Mouse (Mus musculus): ENCODE results near the gene Hist2h3b. TPM values are rescaled to one million over a fixed set of nuclear protein-coding genes. Genes with fewer than 3 reads are reported as not detected.
A peak's percentile ranks its signal among the peaks of the same experiment; 100 is the strongest.
"Not testable (repeated sequence)": the region's sequence is repeated elsewhere in the genome, so short reads cannot be mapped to it uniquely, and the experiment has no call there.

Gene Hist2h3b
- polyA plus RNA-seq, 1 experiment from 2014 or later: 96.2 TPM

GRCm38 (mm10) chr3:96230404-96230803 lies 38.0 kb upstream of the Hist2h3b start:
- Histone ChIP-seq H3K27me3 (no peaks in the 10 kb centered on the region), H3K27ac (no peak overlapping the region), H3K36me3 (no peaks in the 10 kb centered on the region), H3K9me3 (no peaks in the 10 kb centered on the region), H3K4me1 (peaks cover 19% of the 10 kb centered on the region), H3K9ac (no peak overlapping the region), H3K4me3 (no peak overlapping the region), H3K4me2 (no peak overlapping the region)
- no peak for ATAC-seq (ENCODE audit: insufficient number of reproducible peaks, insufficient read depth, low FRiP score, low TSS enrichment, low read depth)
- WGBS: 72% methylated on average over 2 of the region's 2 CpGs

- no peak overlapping the region for H3K27ac ChIP-seq
- WGBS: 77% methylated on average over 4 of the region's 4 CpGs
- H3K27me3 ChIP-seq: no peaks in the 10 kb centered on the region
- no peak overlapping the region for H3K9ac ChIP-seq
- no peak overlapping the region for H3K4me3 ChIP-seq
- no peak overlapping the region for H3K4me2 ChIP-seq
- no peaks in the 10 kb centered on the region for H3K9me3 ChIP-seq
- no peaks in the 10 kb centered on the region for H3K36me3 ChIP-seq
- ATAC-seq (ENCODE audit: insufficient number of reproducible peaks, insufficient read depth, low FRiP score, low TSS enrichment, low read depth): no peak
- H3K4me1 ChIP-seq: peaks cover 17% of the 10 kb centered on the region
Measured at GRCm38 (mm10) chr3:96230910-96231757, 37.3 kb upstream of the Hist2h3b start.

GRCm38 (mm10) chr3:96231758-96232120 lies 36.7 kb upstream of the Hist2h3b start:
- 52% methylated on average over 2 of the region's 2 CpGs for whole genome bisulfite sequencing
- H3K36me3 ChIP-seq: no peaks in the 10 kb centered on the region
- no peak overlapping the region for H3K4me2 ChIP-seq
- peaks cover 17% of the 10 kb centered on the region for H3K4me1 ChIP-seq
- H3K27me3 ChIP-seq: no peaks in the 10 kb centered on the region
- no peak overlapping the region for H3K27ac ChIP-seq
- no peak overlapping the region for H3K9ac ChIP-seq
- no peak overlapping the region for H3K4me3 ChIP-seq
- no peak for ATAC-seq (ENCODE audit: insufficient number of reproducible peaks, insufficient read depth, low FRiP score, low TSS enrichment, low read depth)
- H3K9me3 ChIP-seq: no peaks in the 10 kb centered on the region

- no peak for ATAC-seq (ENCODE audit: insufficient number of reproducible peaks, insufficient read depth, low FRiP score, low TSS enrichment, low read depth)
- Histone ChIP-seq H3K36me3 (no peaks in the 10 kb centered on the region), H3K27me3 (no peaks in the 10 kb centered on the region), H3K4me3 (no peak overlapping the region), H3K9me3 (no peaks in the 10 kb centered on the region), H3K4me1 (peaks cover 25% of the 10 kb centered on the region), H3K9ac (no peak overlapping the region), H3K4me2 (no peak overlapping the region), H3K27ac (no peak overlapping the region)
- WGBS: 95% methylated on average over 2 of the region's 2 CpGs
Measured at GRCm38 (mm10) chr3:96234914-96235313, 33.5 kb upstream of the Hist2h3b start.

- 50% methylated on average over 3 of the region's 3 CpGs for WGBS
- Histone ChIP-seq H3K4me2 (no peak overlapping the region), H3K36me3 (no peaks in the 10 kb centered on the region), H3K27ac (peak overlapping the region; percentile 7; the same call in 1 of the 2 replicates), H3K27me3 (no peaks in the 10 kb centered on the region), H3K4me1 (peaks cover 27% of the 10 kb centered on the region), H3K9me3 (no peaks in the 10 kb centered on the region), H3K4me3 (no peak overlapping the region), H3K9ac (no peak overlapping the region)
- ATAC-seq (ENCODE audit: insufficient number of reproducible peaks, insufficient read depth, low FRiP score, low TSS enrichment, low read depth): no peak
Measured at GRCm38 (mm10) chr3:96235836-96236235, 32.6 kb upstream of the Hist2h3b start.

GRCm38 (mm10) chr3:96236834-96237334 lies 31.6 kb upstream of the Hist2h3b start:
- H3K4me2 ChIP-seq: peak overlapping the region; percentile 62
- ATAC-seq (ENCODE audit: insufficient number of reproducible peaks, insufficient read depth, low FRiP score, low TSS enrichment, low read depth): no peak
- no peaks in the 10 kb centered on the region for H3K9me3 ChIP-seq
- no peaks in the 10 kb centered on the region for H3K36me3 ChIP-seq
- no peaks in the 10 kb centered on the region for H3K27me3 ChIP-seq
- peak overlapping the region; percentile 48 for H3K4me3 ChIP-seq
- H3K27ac ChIP-seq: peak overlapping the region; percentile 82
- WGBS: 76% methylated on average over 4 of the region's 4 CpGs
- H3K9ac ChIP-seq: peak overlapping the region; percentile 76
- H3K4me1 ChIP-seq: peaks cover 28% of the 10 kb centered on the region

- no peak for ATAC-seq (ENCODE audit: insufficient number of reproducible peaks, insufficient read depth, low FRiP score, low TSS enrichment, low read depth)
- H3K9ac ChIP-seq: peak overlapping the region; percentile 76
Measured at GRCm38 (mm10) chr3:96237335-96237903, 31.0 kb upstream of the Hist2h3b start.

GRCm38 (mm10) chr3:96237904-96238511 lies 30.4 kb upstream of the Hist2h3b start:
- Histone ChIP-seq H3K4me3 (peak overlapping the region; percentile 48), H3K9ac (peak overlapping the region; percentile 76), H3K4me2 (peak overlapping the region; percentile 62), H3K4me1 (peaks cover 31% of the 10 kb centered on the region), H3K9me3 (no peaks in the 10 kb centered on the region), H3K27ac (peak overlapping the region; percentile 82), H3K36me3 (no peaks in the 10 kb centered on the region), H3K27me3 (no peaks in the 10 kb centered on the region)
- no peak for ATAC-seq (ENCODE audit: insufficient number of reproducible peaks, insufficient read depth, low FRiP score, low TSS enrichment, low read depth)
- WGBS: 1% methylated on average over 12 of the region's 12 CpGs

More at GRCm38 (mm10) chr3:96237335-96237903, 31.0 kb upstream of the Hist2h3b start:
- Histone ChIP-seq H3K36me3 (no peaks in the 10 kb centered on the region), H3K9me3 (no peaks in the 10 kb centered on the region), H3K4me1 (peaks cover 30% of the 10 kb centered on the region), H3K4me3 (peak overlapping the region; percentile 48), H3K27me3 (no peaks in the 10 kb centered on the region), H3K27ac (peak overlapping the region; percentile 82), H3K4me2 (peak overlapping the region; percentile 62)
- WGBS: 19% methylated on average over 7 of the region's 7 CpGs

- H3K27ac ChIP-seq: peak within 1 kb of the TSS; percentile 82
- ATAC-seq (ENCODE audit: insufficient number of reproducible peaks, insufficient read depth, low FRiP score, low TSS enrichment, low read depth): peak; percentile 90
- not testable (repeated sequence) for H3K27me3 ChIP-seq, H3K36me3 ChIP-seq, H3K9me3 ChIP-seq
- peaks cover 42% of the 10 kb centered on the region for H3K4me1 ChIP-seq
- H3K4me3 ChIP-seq: peak within 1 kb of the TSS; percentile 48
- H3K9ac ChIP-seq: peak within 1 kb of the TSS; percentile 76
- 0% methylated on average over 12 of the region's 68 CpGs for WGBS
- peak within 1 kb of the TSS; percentile 62 for H3K4me2 ChIP-seq
Measured at GRCm38 (mm10) chr3:96238954-96239793, 29.3 kb upstream of the Hist2h3b start, which contains the start of gene Hist2h3c2. TSS of gene Hist2h3c2 (minus strand) at chr3:96239127.

GRCm38 (mm10) chr3:96239949-96240798 lies 28.3 kb upstream of the Hist2h3b start, which contains the start of gene Hist2h2aa2:
TSS of gene Hist2h2aa2 (minus strand) at chr3:96240276.
- WGBS: 3% methylated on average over 39 of the region's 85 CpGs
- H3K9me3 ChIP-seq, H3K36me3 ChIP-seq, H3K27me3 ChIP-seq: not testable (repeated sequence)
- Histone ChIP-seq H3K4me1 (peaks cover 47% of the 10 kb centered on the region), H3K27ac (peak within 1 kb of the TSS; percentile 92), H3K9ac (peak within 1 kb of the TSS; percentile 65), H3K4me3 (peak within 1 kb of the TSS; percentile 36), H3K4me2 (peak within 1 kb of the TSS; percentile 54)
- peak; percentile 85 for ATAC-seq (ENCODE audit: insufficient number of reproducible peaks, insufficient read depth, low FRiP score, low TSS enrichment, low read depth)
